Mouse (Mus musculus) lung, adult 2 months (tissue): ENCODE data around the gene Dpagt1.

Source experiments
- CTCF ChIP-seq: fragments of 200-500 bp; IDR thresholded peaks from 2 replicates; pipeline ENCODE4 v1.5.1; 2011; ENCODE audit warnings: mild to moderate bottlenecking, low read length, control low read depth; ENCODE audit not compliant: insufficient read depth
- POLR2A ChIP-seq: fragments of 200-500 bp; IDR thresholded peaks from 2 replicates; pipeline ENCODE4 v1.6.1; 2011; ENCODE audit warnings: low read depth, mild to moderate bottlenecking, control low read depth, low read length, borderline replicate concordance; ENCODE audit errors: extremely low read depth

DNA sequence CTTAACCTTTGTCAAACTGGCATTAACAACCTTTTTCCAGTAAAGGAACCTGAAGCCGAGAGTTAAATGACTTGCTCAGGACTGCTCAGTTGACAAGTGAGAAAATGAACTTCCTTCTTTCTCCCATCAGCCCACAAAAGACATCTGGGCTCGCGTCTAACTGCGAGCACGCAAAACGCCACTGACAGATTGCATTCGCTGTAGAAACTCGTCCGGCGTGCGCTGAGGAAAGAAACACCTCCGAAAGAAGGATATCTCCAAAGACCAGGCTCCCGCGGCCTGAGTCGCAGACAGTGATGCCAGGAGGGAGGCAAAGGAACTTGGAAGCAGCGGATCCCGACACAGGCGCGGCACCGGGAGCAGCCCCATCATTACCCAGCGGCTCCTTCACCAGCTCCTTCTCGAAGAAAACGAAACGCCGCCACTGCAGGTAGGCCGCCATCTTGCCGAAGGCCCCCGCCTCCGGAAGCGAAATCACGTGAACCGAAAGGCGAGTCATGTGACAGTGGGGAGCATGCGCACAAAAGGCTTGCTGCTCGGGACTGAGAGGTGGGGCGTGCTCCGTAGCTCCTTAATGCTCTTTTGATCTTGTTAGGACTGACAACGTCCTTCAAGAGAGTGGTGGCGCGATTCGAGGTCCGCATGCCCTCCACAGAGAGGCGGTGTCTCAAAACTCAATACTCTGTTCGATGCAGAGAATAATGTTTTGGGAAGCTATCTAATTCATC is 35.5 kb downstream of the Dpagt1 start, which contains the start of gene Vps11:
- TF ChIP-seq CTCF (no peak), POLR2A (peak; percentile 94)
